Mouse (Mus musculus) intestine, postnatal 0 days (tissue): ENCODE results near the gene Pced1a. TPM values are rescaled to one million over a fixed set of nuclear protein-coding genes. Genes with fewer than 3 reads are reported as not detected.

ENCODE experiments used
- ATAC-seq: fragments of 200-750 bp; cut with Nextera tagmentation; 2 replicates; pipeline ENCODE4 v1.8.0; 2017; ENCODE audit warnings: mild to moderate bottlenecking, moderate TSS enrichment, moderate library complexity
- H3K27ac ChIP-seq: fragments of 300-500 bp; sonication (generic); 2 replicates; pipeline ENCODE4 v1.5.1; 2014; ENCODE audit warnings: mild to moderate bottlenecking, low read depth, low read length, moderate library complexity
- H3K27me3 ChIP-seq: fragments of 300-500 bp; sonication (generic); replicated peaks from 2 replicates; pipeline ENCODE4 v1.6.1; 2014; ENCODE audit warnings: low read length, mixed read lengths; ENCODE audit not compliant: control insufficient read depth, insufficient read depth
- H3K36me3 ChIP-seq: fragments of 300-500 bp; sonication (generic); 2 replicates; pipeline ENCODE4 v1.6.1; 2014; ENCODE audit warnings: mild to moderate bottlenecking, moderate library complexity; ENCODE audit not compliant: control insufficient read depth, insufficient read depth
- H3K4me1 ChIP-seq: fragments of 300-500 bp; sonication (generic); replicated peaks from 2 replicates; pipeline ENCODE4 v1.6.1; 2014; ENCODE audit warnings: antibody characterized with exemption, low read length, mixed read lengths; ENCODE audit not compliant: control insufficient read depth, insufficient read depth
- H3K4me2 ChIP-seq: fragments of 300-500 bp; sonication (generic); replicated peaks from 2 replicates; pipeline ENCODE4 v1.6.1; 2014; ENCODE audit warnings: low read depth, mild to moderate bottlenecking, moderate library complexity
- H3K4me3 ChIP-seq: fragments of 300-500 bp; sonication (generic); 2 replicates; pipeline ENCODE4 v1.5.1; 2014; ENCODE audit warnings: low read depth, low read length
- H3K9ac ChIP-seq: fragments of 300-500 bp; sonication (generic); 2 replicates; pipeline ENCODE4 v1.6.1; 2014; ENCODE audit warnings: mild to moderate bottlenecking, low read depth, low read length
- H3K9me3 ChIP-seq: fragments of 300-500 bp; sonication (generic); 2 replicates; pipeline ENCODE4 v1.6.1; 2016; ENCODE audit warnings: mixed run types; ENCODE audit not compliant: control insufficient read depth
- CTCF ChIP-seq: sonication (generic); IDR thresholded peaks from 2 replicates; pipeline ENCODE4 v1.5.1; 2016; ENCODE audit warnings: low read depth, mild to moderate bottlenecking, control low read depth, antibody characterized with exemption, moderate library complexity
- WGBS: fragments of 180-500 bp; shearing (Covaris S2); extraction: QIAGEN DNeasy Blood & Tissue Kit; methylation state at CpG from one replicate; pipeline ENCODE4 v1.1.7; 2014; 5-methylcytosine and 5-hydroxymethylcytosine counted together
- polyA plus RNA-seq: library from polyadenylated mRNA; unstranded; fragments of >200 nt; fragmentation: Nextera tagmentation; extraction: Ambion mirVana; gene quantifications from 2 replicates; pipeline ENCODE4 v1.2.1, GENCODE M21; 2015

Pced1a gene
- polyA plus RNA-seq, 1 experiment from 2014 or later = 6.1 TPM

DNA sequence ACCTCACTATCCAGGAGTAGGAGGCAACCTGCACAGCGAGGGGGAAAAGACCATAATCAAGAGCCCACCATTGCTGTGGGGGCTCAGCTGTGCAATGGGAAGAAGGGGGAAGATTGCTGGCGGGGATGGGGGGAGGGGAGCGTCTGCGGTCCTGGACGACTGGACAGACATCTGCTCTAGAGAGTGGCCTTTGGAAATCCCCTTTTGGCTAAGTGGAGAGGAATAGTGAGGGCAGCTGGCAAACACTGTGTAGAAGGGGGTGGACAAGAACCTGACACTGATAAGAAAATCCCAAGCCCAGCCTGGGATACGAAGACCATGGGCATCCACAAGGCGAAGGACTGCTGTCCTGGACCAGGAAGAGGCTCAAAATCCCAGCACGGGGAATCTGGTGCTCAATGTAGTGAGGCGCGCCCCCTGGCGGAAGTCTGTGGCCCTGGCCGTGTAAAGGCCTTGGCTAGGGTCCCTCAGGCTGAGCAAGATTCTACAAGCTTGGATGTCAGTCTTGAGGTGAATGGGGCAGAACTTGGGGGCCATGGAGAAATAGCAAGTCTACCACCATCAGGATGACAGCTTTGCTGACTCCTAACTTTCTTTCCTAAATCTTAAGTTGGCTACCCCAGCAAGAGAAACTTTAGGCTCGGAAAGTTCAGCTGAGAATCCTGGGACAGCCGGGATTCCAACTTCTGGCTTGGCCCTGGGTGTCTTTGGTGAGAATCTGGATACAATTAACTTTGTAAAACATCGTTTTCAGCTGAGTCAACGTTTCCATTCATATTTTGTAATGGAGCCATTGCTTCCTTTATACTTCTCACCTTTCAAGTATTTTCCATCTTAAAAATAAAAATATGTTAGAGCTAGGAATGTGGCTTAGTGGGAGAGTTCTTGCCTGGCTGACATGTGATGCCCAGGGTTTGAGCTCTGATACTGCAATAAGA lies 12.7 kb downstream of the Pced1a start:
- 37% methylated on average over 16 of the region's 16 CpGs for WGBS
- H3K27me3 ChIP-seq = no peaks in the 10 kb centered on the region
- H3K27ac ChIP-seq = no peak overlapping the region
- no peaks in the 10 kb centered on the region for H3K36me3 ChIP-seq
- H3K4me3 ChIP-seq = no peak overlapping the region
- H3K4me2 ChIP-seq = no peak overlapping the region
- ATAC-seq = peak; percentile 63; the same call in 1 of the 2 replicates
- no peaks in the 10 kb centered on the region for H3K4me1 ChIP-seq
- no peaks in the 10 kb centered on the region for H3K9me3 ChIP-seq
- no peak overlapping the region for H3K9ac ChIP-seq
- peak; percentile 93 for TF ChIP-seq CTCF

DNA sequence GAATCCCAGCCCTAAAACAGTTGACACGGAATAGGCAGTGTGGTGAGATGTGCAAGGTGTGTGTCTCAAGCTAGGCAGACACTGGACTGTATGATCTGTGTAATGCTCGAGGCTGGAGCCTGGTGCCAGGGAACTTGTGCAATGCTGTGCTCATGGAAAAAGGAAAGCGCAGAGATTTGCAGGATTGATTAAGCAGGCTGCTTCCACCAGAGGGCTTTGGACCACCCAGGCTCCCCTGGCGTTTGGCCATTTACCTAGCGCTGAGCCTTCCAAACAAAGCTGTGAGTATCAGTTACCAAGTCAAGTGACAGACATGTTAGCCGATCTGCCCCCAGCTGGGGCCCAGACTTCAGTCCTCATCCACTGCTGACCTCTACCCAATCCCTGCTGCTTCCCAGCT lies 16.3 kb downstream of the Pced1a start:
- Histone ChIP-seq H3K36me3 (no peaks in the 10 kb centered on the region), H3K9me3 (no peaks in the 10 kb centered on the region), H3K4me2 (no peak overlapping the region), H3K4me3 (no peak overlapping the region), H3K27ac (no peak overlapping the region), H3K27me3 (no peaks in the 10 kb centered on the region), H3K4me1 (no peaks in the 10 kb centered on the region), H3K9ac (no peak overlapping the region)
- peak; percentile 25; the same call in 1 of the 2 replicates for TF ChIP-seq CTCF
- 22% methylated on average over 6 of the region's 6 CpGs for WGBS
- ATAC-seq = no peak

- no peak within 1 kb of the TSS for H3K4me2 ChIP-seq
- no peak for TF ChIP-seq CTCF
- no peak within 1 kb of the TSS for H3K9ac ChIP-seq
- ATAC-seq = no peak
- no peak within 1 kb of the TSS for H3K27ac ChIP-seq
- 72% methylated on average over 2 of the region's 2 CpGs for WGBS
- no peak within 1 kb of the TSS for H3K4me3 ChIP-seq
- H3K4me1 ChIP-seq = no peaks in the 10 kb centered on the region
- no peaks in the 10 kb centered on the region for H3K36me3 ChIP-seq
- H3K27me3 ChIP-seq = no peaks in the 10 kb centered on the region
- no peaks in the 10 kb centered on the region for H3K9me3 ChIP-seq
Observed at GRCm38 (mm10) chr2:130406178-130406577, 18.3 kb downstream of the Pced1a start, which contains the start of gene Tmem239. TSS of gene Tmem239 (plus strand) at chr2:130406478.

- H3K27me3 ChIP-seq = no peaks in the 10 kb centered on the region
- TF ChIP-seq CTCF = no peak
- ATAC-seq = no peak
Observed at GRCm38 (mm10) chr2:130404939-130405338, 19.6 kb downstream of the Pced1a start, which contains the start of the genes Gm28372 and 1700020A23Rik. TSS of gene Gm28372 (plus strand) at chr2:130405239. TSS of gene 1700020A23Rik (plus strand) at chr2:130405259.

GRCm38 (mm10) chr2:130401891-130402290 lies 22.6 kb downstream of the Pced1a start:
- Histone ChIP-seq H3K9me3 (no peaks in the 10 kb centered on the region), H3K4me1 (no peaks in the 10 kb centered on the region; the same call in 1 of the 2 replicates), H3K4me3 (no peak overlapping the region), H3K4me2 (no peak overlapping the region), H3K27ac (no peak overlapping the region), H3K27me3 (peaks cover 8% of the 10 kb centered on the region; the same call in 1 of the 2 replicates), H3K36me3 (no peaks in the 10 kb centered on the region), H3K9ac (no peak overlapping the region)
- 73% methylated on average over 4 of the region's 4 CpGs for WGBS
- no peak for ATAC-seq
- TF ChIP-seq CTCF = no peak

More at GRCm38 (mm10) chr2:130404939-130405338, 19.6 kb downstream of the Pced1a start, which contains the start of the genes Gm28372 and 1700020A23Rik:
- WGBS = 72% methylated on average over 1 of the region's 1 CpGs
- no peak within 1 kb of the TSS for H3K4me2 ChIP-seq
- H3K4me1 ChIP-seq = no peaks in the 10 kb centered on the region
- no peak within 1 kb of the TSS for H3K4me3 ChIP-seq
- no peak within 1 kb of the TSS for H3K27ac ChIP-seq
- no peaks in the 10 kb centered on the region for H3K9me3 ChIP-seq
- H3K9ac ChIP-seq = no peak within 1 kb of the TSS
- H3K36me3 ChIP-seq = no peaks in the 10 kb centered on the region

- H3K36me3 ChIP-seq = no peaks in the 10 kb centered on the region
- H3K9me3 ChIP-seq = no peaks in the 10 kb centered on the region
- TF ChIP-seq CTCF = no peak
- H3K9ac ChIP-seq = no peak overlapping the region
- no peaks in the 10 kb centered on the region; the same call in 1 of the 2 replicates for H3K4me1 ChIP-seq
- peaks cover 8% of the 10 kb centered on the region; the same call in 1 of the 2 replicates for H3K27me3 ChIP-seq
- no peak for ATAC-seq
- no peak overlapping the region for H3K27ac ChIP-seq
- no peak overlapping the region for H3K4me2 ChIP-seq
- no peak overlapping the region for H3K4me3 ChIP-seq
- WGBS = 83% methylated on average over 1 of the region's 1 CpGs
Observed at GRCm38 (mm10) chr2:130400046-130400445, 24.5 kb downstream of the Pced1a start.
